Mouse (Mus musculus) brain, adult 10 weeks (tissue): ENCODE measurements around the gene Gm13276. TPM values are rescaled to one million over a fixed set of nuclear protein-coding genes. Genes with fewer than 3 reads are reported as not detected.

ENCODE experiments used
- polyA plus RNA-seq: library from polyadenylated mRNA; stranded (reverse); fragments of 350-450 nt; fragmentation: Illumina TruSeq; extraction: RNeasy Lipid Tissue Mini Kit (QIAGEN cat#74804); gene quantifications from one replicate; pipeline ENCODE4 v1.2.3, GENCODE M21; 2015; ENCODE audit warnings: low read depth, low replicate concordance

Gm13276 gene
- polyA plus RNA-seq = not detected

DNA sequence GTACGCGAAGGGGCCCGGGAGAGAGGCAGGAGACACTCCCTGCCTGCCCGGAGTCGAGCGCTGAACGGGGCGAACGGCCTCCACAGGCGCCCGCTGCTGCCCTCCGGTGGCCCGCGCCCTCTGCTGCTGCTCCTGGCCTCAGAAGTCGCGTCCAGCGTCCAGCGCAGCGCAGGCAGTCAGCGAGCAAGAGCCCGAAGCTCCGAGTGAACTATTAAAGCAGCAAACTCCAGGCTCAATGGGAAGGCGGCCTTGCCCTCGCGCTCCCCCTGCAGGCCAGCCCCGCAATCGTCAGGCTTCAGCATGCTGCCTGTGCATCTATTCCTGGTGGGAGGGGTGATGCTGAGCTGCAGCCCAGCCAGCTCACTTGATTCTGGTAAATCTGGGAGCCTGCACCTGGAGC is at the start of gene Gm13276:
Gene Gm13276, plus strand, starts transcription at position 301 of the 400 bp plus-strand sequence.

DNA sequence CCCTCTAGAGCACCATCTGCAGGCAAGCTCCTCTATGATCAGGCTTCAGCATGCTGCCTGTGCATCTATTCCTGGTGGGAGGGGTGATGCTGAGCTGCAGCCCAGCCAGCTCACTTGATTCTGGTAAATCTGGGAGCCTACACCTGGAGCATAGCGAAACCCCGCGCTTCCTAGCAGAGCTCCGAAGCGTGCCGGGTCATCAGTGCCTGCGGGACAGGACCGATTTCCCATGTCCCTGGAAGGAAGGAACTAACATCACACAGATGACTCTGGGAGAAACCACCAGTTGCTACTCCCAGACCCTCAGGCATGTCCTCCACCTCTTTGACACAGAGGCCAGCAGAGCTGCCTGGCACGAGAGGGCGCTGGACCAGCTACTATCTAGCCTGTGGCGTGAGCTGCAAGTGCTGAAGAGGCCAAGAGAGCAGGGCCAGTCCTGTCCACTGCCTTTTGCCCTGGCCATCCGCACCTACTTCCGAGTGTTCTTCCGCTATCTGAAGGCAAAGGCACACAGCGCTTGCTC is 30.6 kb upstream of the Gm13276 start, which contains the start of gene Gm13271:
Gene Gm13271, plus strand, starts transcription at position 51 of the 523 bp plus-strand sequence.

DNA sequence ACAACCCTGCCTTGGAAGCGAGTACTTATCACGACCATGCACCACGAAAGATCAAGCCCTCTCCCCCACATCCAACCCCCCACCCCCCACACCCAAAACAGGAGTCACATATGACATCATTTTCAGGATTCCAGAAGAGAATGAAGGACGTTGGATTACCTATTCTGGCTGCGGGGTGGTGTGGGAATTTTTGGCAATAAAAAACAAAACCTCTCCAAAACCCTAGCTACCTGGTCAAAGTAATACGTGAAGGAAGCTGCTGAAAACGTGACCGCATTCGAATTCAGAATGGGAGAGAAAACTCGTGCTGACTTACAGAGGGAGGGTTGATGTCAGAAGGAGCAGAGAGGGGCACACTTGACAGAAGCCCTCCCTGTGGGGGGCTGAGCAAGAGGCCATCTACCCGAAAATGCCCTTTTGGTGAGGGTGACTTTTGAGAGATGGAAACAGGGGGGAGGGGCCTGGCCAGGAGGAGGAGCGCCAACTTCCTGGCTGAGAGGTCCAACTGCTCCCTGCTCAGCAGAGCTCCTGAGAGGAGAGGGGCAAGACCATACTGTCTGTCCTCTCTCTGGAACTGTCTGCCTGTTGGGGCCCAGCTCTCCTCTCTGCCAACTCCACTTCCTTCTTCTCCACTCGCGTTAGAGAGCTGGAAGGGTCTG is 25.8 kb upstream of the Gm13276 start, which contains the start of gene Gm13283:
Gene Gm13283, plus strand, starts transcription at position 510 of the 659 bp plus-strand sequence.

DNA sequence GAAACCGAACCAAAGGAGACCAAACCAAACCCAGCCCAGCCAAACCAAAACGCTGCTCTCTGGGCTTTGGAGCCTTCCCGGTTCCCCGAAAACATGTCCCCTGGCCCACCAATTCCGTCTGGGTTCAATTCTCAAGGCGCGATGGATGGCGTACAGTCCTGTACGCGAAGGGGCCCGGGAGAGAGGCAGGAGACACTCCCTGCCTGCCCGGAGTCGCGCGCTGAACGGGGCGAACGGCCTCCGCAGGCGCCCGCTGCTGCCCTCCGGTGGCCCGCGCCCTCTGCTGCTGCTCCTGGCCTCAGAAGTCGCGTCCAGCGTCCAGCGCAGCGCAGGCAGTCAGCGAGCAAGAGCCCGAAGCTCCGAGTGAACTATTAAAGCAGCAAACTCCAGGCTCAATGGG is 12.0 kb upstream of the Gm13276 start, which contains the start of gene Gm13290:
Gene Gm13290, plus strand, starts transcription at position 301 of the 400 bp plus-strand sequence.

DNA sequence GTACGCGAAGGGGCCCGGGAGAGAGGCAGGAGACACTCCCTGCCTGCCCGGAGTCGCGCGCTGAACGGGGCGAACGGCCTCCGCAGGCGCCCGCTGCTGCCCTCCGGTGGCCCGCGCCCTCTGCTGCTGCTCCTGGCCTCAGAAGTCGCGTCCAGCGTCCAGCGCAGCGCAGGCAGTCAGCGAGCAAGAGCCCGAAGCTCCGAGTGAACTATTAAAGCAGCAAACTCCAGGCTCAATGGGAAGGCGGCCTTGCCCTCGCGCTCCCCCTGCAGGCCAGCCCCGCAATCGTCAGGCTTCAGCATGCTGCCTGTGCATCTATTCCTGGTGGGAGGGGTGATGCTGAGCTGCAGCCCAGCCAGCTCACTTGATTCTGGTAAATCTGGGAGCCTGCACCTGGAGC is 8.9 kb upstream of the Gm13276 start, which contains the start of gene Gm13289:
Gene Gm13289, plus strand, starts transcription at position 301 of the 400 bp plus-strand sequence.

DNA sequence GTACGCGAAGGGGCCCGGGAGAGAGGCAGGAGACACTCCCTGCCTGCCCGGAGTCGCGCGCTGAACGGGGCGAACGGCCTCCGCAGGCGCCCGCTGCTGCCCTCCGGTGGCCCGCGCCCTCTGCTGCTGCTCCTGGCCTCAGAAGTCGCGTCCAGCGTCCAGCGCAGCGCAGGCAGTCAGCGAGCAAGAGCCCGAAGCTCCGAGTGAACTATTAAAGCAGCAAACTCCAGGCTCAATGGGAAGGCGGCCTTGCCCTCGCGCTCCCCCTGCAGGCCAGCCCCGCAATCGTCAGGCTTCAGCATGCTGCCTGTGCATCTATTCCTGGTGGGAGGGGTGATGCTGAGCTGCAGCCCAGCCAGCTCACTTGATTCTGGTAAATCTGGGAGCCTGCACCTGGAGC is 6.0 kb upstream of the Gm13276 start, which contains the start of gene Gm13272:
Gene Gm13272, plus strand, starts transcription at position 301 of the 400 bp plus-strand sequence.

DNA sequence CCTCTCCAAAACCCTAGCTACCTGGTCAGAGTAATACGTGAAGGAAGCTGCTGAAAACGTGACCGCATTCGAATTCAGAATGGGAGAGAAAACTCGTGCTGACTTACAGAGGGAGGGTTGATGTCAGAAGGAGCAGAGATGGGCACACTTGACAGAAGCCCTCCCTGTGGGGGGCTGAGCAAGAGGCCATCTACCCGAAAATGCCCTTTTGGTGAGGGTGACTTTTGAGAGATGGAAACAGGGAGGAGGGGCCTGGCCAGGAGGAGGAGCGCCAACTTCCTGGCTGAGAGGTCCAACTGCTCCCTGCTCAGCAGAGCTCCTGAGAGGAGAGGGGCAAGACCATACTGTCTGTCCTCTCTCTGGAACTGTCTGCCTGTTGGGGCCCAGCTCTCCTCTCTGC is 3.7 kb upstream of the Gm13276 start, which contains the start of gene Ifnz:
Gene Ifnz, plus strand, starts transcription at position 301 of the 400 bp plus-strand sequence.

DNA sequence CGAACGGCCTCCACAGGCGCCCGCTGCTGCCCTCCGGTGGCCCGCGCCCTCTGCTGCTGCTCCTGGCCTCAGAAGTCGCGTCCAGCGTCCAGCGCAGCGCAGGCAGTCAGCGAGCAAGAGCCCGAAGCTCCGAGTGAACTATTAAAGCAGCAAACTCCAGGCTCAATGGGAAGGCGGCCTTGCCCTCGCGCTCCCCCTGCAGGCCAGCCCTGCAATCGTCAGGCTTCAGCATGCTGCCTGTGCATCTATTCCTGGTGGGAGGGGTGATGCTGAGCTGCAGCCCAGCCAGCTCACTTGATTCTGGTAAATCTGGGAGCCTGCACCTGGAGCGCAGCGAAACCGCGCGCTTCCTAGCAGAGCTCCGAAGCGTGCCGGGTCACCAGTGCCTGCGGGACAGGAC is 2.9 kb downstream of the Gm13276 start, which contains the start of gene Gm13277:
Gene Gm13277, plus strand, starts transcription at position 231 of the 400 bp plus-strand sequence.

DNA sequence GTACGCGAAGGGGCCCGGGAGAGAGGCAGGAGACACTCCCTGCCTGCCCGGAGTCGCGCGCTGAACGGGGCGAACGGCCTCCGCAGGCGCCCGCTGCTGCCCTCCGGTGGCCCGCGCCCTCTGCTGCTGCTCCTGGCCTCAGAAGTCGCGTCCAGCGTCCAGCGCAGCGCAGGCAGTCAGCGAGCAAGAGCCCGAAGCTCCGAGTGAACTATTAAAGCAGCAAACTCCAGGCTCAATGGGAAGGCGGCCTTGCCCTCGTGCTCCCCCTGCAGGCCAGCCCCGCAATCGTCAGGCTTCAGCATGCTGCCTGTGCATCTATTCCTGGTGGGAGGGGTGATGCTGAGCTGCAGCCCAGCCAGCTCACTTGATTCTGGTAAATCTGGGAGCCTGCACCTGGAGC is 5.7 kb downstream of the Gm13276 start, which contains the start of gene Gm13278:
Gene Gm13278, plus strand, starts transcription at position 301 of the 400 bp plus-strand sequence.

DNA sequence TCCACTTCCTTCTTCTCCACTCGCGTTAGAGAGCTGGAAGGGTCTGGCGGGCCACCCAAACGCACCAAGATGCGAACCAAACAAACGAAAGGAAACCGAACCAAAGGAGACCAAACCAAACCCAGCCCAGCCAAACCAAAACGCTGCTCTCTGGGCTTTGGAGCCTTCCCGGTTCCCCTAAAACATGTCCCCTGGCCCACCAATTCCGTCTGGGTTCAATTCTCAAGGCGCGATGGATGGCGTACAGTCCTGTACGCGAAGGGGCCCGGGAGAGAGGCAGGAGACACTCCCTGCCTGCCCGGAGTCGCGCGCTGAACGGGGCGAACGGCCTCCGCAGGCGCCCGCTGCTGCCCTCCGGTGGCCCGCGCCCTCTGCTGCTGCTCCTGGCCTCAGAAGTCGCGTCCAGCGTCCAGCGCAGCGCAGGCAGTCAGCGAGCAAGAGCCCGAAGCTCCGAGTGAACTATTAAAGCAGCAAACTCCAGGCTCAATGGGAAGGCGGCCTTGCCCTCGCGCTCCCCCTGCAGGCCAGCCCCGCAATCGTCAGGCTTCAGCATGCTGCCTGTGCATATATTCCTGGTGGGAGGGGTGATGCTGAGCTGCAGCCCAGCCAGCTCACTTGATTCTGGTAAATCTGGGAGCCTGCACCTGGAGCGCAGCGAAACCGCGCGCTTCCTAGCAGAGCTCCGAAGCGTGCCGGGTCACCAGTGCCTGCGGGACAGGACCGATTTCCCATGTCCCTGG is 8.6 kb downstream of the Gm13276 start, which contains the start of gene Gm13275:
Gene Gm13275, plus strand, starts transcription at position 552 of the 740 bp plus-strand sequence.

DNA sequence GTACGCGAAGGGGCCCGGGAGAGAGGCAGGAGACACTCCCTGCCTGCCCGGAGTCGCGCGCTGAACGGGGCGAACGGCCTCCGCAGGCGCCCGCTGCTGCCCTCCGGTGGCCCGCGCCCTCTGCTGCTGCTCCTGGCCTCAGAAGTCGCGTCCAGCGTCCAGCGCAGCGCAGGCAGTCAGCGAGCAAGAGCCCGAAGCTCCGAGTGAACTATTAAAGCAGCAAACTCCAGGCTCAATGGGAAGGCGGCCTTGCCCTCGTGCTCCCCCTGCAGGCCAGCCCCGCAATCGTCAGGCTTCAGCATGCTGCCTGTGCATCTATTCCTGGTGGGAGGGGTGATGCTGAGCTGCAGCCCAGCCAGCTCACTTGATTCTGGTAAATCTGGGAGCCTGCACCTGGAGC is 11.6 kb downstream of the Gm13276 start, which contains the start of gene Gm13279:
Gene Gm13279, plus strand, starts transcription at position 301 of the 400 bp plus-strand sequence.

DNA sequence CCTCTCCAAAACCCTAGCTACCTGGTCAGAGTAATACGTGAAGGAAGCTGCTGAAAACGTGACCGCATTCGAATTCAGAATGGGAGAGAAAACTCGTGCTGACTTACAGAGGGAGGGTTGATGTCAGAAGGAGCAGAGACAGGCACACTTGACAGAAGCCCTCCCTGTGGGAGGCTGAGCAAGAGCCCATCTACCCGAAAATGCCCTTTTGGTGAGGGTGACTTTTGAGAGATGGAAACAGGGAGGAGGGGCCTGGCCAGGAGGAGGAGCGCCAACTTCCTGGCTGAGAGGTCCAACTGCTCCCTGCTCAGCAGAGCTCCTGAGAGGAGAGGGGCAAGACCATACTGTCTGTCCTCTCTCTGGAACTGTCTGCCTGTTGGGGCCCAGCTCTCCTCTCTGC is 13.9 kb downstream of the Gm13276 start, which contains the start of gene Gm13285:
Gene Gm13285, plus strand, starts transcription at position 301 of the 400 bp plus-strand sequence.

DNA sequence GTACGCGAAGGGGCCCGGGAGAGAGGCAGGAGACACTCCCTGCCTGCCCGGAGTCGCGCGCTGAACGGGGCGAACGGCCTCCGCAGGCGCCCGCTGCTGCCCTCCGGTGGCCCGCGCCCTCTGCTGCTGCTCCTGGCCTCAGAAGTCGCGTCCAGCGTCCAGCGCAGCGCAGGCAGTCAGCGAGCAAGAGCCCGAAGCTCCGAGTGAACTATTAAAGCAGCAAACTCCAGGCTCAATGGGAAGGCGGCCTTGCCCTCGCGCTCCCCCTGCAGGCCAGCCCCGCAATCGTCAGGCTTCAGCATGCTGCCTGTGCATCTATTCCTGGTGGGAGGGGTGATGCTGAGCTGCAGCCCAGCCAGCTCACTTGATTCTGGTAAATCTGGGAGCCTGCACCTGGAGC is 17.4 kb downstream of the Gm13276 start, which contains the start of gene Gm13287:
Gene Gm13287, plus strand, starts transcription at position 301 of the 400 bp plus-strand sequence.

DNA sequence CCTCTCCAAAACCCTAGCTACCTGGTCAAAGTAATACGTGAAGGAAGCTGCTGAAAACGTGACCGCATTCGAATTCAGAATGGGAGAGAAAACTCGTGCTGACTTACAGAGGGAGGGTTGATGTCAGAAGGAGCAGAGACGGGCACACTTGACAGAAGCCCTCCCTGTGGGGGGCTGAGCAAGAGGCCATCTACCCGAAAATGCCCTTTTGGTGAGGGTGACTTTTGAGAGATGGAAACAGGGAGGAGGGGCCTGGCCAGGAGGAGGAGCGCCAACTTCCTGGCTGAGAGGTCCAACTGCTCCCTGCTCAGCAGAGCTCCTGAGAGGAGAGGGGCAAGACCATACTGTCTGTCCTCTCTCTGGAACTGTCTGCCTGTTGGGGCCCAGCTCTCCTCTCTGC is 19.7 kb downstream of the Gm13276 start, which contains the start of gene Gm13288:
Gene Gm13288, plus strand, starts transcription at position 301 of the 400 bp plus-strand sequence.

DNA sequence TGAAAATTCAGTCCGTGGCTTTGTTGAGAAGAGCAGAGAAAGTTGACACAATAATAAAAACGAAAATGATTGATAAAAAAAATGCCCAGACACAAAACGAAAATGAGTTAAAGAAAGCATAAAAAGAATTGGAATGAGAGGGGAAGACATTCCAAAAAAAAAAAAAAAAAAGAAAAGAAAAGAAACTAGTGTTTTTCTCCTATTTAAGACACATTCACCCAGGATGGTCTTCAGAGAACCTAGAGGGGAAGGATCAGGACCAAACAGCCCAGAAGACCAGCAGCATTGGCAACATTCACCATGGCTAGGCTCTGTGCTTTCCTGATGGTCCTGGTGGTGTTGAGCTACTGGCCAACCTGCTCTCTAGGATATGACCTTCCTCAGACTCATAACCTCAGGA is 30.4 kb downstream of the Gm13276 start, which contains the start of gene Ifna7:
Gene Ifna7, plus strand, starts transcription at position 301 of the 400 bp plus-strand sequence.

DNA sequence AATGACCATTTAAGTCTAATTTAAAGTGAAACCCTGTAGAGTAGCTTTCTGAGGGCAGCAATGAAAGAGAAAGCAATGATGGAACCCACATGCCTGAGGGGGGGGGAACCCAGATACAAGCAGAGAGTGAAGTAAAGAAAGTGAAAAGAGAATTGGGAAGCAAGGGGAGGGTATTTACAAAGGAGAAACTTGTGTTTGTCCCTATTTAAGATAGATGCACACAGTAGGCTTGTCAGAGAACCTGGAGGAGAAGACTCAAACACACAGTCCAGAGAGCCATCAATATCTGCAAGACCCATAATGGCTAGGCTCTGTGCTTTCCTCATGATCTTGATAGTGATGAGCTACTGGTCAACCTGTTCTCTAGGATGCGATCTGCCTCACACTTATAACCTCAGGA is 34.1 kb downstream of the Gm13276 start, which contains the start of gene Ifna11:
Gene Ifna11, plus strand, starts transcription at position 301 of the 400 bp plus-strand sequence.

DNA sequence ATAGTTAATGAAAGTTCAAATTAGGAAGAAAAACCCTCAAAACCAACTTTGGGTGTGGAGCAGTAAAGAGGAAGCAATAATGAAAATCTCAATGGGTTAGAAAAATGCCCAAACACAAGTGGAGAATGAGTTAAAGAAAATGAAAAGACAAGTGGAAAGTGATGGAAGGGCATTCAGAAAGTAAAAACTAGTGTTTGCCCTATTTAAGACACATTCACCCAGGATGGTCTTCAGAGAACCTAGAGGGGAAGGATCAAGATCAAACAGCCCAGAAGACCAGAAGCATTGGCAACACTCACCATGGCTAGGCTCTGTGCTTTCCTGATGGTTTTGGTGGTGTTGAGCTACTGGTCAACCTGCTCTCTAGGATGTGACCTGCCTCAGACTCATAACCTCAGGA is 41.6 kb downstream of the Gm13276 start, which contains the start of gene Ifna6:
Gene Ifna6, plus strand, starts transcription at position 301 of the 400 bp plus-strand sequence.

DNA sequence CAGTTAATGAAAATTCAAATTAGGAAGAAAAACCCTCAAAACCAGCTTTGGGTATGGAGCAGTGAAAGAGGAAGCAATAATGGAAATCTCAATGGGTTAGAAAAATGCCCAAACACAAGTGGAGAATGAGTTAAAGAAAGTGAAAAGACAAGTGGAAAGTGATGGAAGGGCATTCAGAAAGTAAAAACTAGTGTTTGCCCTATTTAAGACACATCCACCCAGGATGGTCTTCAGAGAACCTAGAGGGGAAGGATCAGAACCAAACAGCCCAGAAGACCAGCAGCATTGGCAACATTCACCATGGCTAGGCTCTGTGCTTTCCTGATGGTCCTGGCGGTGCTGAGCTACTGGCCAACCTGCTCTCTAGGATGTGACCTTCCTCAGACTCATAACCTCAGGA is 49.7 kb downstream of the Gm13276 start, which contains the start of gene Ifna5:
Gene Ifna5, plus strand, starts transcription at position 301 of the 400 bp plus-strand sequence.

